Mouse (Mus musculus): ENCODE data around the gene Sept9. TPM values are rescaled to one million over a fixed set of nuclear protein-coding genes. Genes with fewer than 3 reads are reported as not detected.
"Not testable (repeated sequence)": the region's sequence is repeated elsewhere in the genome, so short reads cannot be mapped to it uniquely, and the experiment has no call there.

Gene Sept9
- total RNA-seq, 2 experiments from 2014 or later = 70.0 to 71.1 TPM

- intact Hi-C loops (cut with DNase I) = no loop called here
- peak; percentile 74 to 78 for DNase-seq
These were observed 120.3 kb downstream of the Sept9 start for GRCm38 (mm10) chr11:117319543-117320335.

- intact Hi-C loops (cut with DNase I) = no loop called here
- no peak for DNase-seq
These were observed 121.0 kb downstream of the Sept9 start for GRCm38 (mm10) chr11:117320482-117320881.

- intact Hi-C loops (cut with DNase I) = no loop called here
- no peak for DNase-seq
These were observed 122.0 kb downstream of the Sept9 start for GRCm38 (mm10) chr11:117321311-117321971.

GRCm38 (mm10) chr11:117322311-117322710 is 122.8 kb downstream of the Sept9 start:
- intact Hi-C loops (cut with DNase I) = no loop called here

GRCm38 (mm10) chr11:117322730-117323579 is 123.5 kb downstream of the Sept9 start:
- intact Hi-C loops (cut with DNase I) = no loop called here

More at GRCm38 (mm10) chr11:117322311-117322710, 122.8 kb downstream of the Sept9 start:
- no peak for DNase-seq

GRCm38 (mm10) chr11:117323976-117324574 is 124.6 kb downstream of the Sept9 start:
- no peak for DNase-seq
- intact Hi-C loops (cut with DNase I) = no loop called here

More at GRCm38 (mm10) chr11:117322730-117323579, 123.5 kb downstream of the Sept9 start:
- no peak for DNase-seq

- intact Hi-C loops (cut with DNase I); DNase-seq: not testable (repeated sequence)
These were observed 125.3 kb downstream of the Sept9 start for GRCm38 (mm10) chr11:117324718-117325117.

GRCm38 (mm10) chr11:117325131-117325467 is 125.6 kb downstream of the Sept9 start:
- DNase-seq = no peak
- intact Hi-C loops (cut with DNase I) = no loop called here

- intact Hi-C loops (cut with DNase I) = no loop called here
- DNase-seq = no peak
These were observed 126.1 kb downstream of the Sept9 start for GRCm38 (mm10) chr11:117325468-117326139.

GRCm38 (mm10) chr11:117326140-117326725 is 126.8 kb downstream of the Sept9 start:
- intact Hi-C loops (cut with DNase I) = no loop called here
- no peak for DNase-seq

- DNase-seq = peak in 1 of 2 experiments; percentile 39
- intact Hi-C loops (cut with DNase I) = no loop called here
These were observed 127.6 kb downstream of the Sept9 start for GRCm38 (mm10) chr11:117326867-117327600.

- intact Hi-C loops (cut with DNase I) = no loop called here
- DNase-seq = no peak
These were observed 128.2 kb downstream of the Sept9 start for GRCm38 (mm10) chr11:117327633-117328032.

GRCm38 (mm10) chr11:117330076-117330950 is 130.9 kb downstream of the Sept9 start:
- intact Hi-C loops (cut with DNase I) = no loop called here
- DNase-seq = no peak

GRCm38 (mm10) chr11:117330951-117331254 is 131.4 kb downstream of the Sept9 start:
- DNase-seq = no peak
- intact Hi-C loops (cut with DNase I) = no loop called here

- peak in 1 of 2 experiments; percentile 60 for DNase-seq
- intact Hi-C loops (cut with DNase I) = loop anchor here (2.0 kb wide), 1 partner anchor 17 kb away; no protein-coding TSS in a partner anchor
These were observed 132.1 kb downstream of the Sept9 start for GRCm38 (mm10) chr11:117331361-117332241.

GRCm38 (mm10) chr11:117332242-117333149 is 133.0 kb downstream of the Sept9 start:
- DNase-seq = peak; percentile 74 to 81
- intact Hi-C loops (cut with DNase I) = loop anchor here (2.0 kb wide), 1 partner anchor 16 kb away; no protein-coding TSS in a partner anchor

All from heart, postnatal 10 days (tissue).